Mouse (Mus musculus) hindbrain, embryonic 15.5 days (tissue): Measurements from ENCODE around the gene Lysmd1. TPM values are rescaled to one million over a fixed set of nuclear protein-coding genes. Genes with fewer than 3 reads are reported as not detected.
"Not testable (repeated sequence)": the region's sequence is repeated elsewhere in the genome, so short reads cannot be mapped to it uniquely, and the experiment has no call there.

ENCODE experiments used
- ATAC-seq: fragments of 200-750 bp; cut with Nextera tagmentation; 2 replicates; pipeline ENCODE4 v1.8.0; 2017; ENCODE audit warnings: low read depth, moderate number of reproducible peaks, moderate TSS enrichment; ENCODE audit not compliant: low FRiP score
- H3K27ac ChIP-seq: fragments of 300-500 bp; sonication (generic); replicated peaks from 2 replicates; pipeline ENCODE4 v1.5.1; 2015; ENCODE audit warnings: mild to moderate bottlenecking, inconsistent platforms
- H3K27me3 ChIP-seq: fragments of 300-500 bp; sonication (generic); 2 replicates; pipeline ENCODE4 v1.6.1; 2015; ENCODE audit warnings: control low read depth, inconsistent platforms
- H3K36me3 ChIP-seq: fragments of 300-500 bp; sonication (generic); 2 replicates; pipeline ENCODE4 v1.6.1; 2015; ENCODE audit warnings: control low read depth, inconsistent platforms
- H3K4me1 ChIP-seq: fragments of 300-500 bp; sonication (generic); replicated peaks from 2 replicates; pipeline ENCODE4 v1.6.1; 2015; ENCODE audit warnings: control low read depth, inconsistent platforms
- H3K4me2 ChIP-seq: fragments of 300-500 bp; sonication (generic); 2 replicates; pipeline ENCODE4 v1.6.1; 2015; ENCODE audit warnings: moderate library complexity, mild to moderate bottlenecking, inconsistent platforms
- H3K4me3 ChIP-seq: fragments of 300-500 bp; sonication (generic); 2 replicates; pipeline ENCODE4 v1.5.1; 2015; ENCODE audit warnings: mild to moderate bottlenecking, inconsistent platforms
- H3K9ac ChIP-seq: fragments of 300-500 bp; sonication (generic); 2 replicates; pipeline ENCODE4 v1.6.1; 2015; ENCODE audit warnings: inconsistent platforms
- H3K9me3 ChIP-seq: fragments of 300-500 bp; sonication (generic); 2 replicates; pipeline ENCODE4 v1.6.1; 2016; ENCODE audit warnings: control low read depth, inconsistent platforms
- WGBS: fragments of 180-500 bp; shearing (Covaris S2); methylation state at CpG from one replicate; pipeline ENCODE4 v1.1.7; 2015; 5-methylcytosine and 5-hydroxymethylcytosine counted together
- polyA plus RNA-seq: library from polyadenylated mRNA; unstranded; fragments of >200 nt; fragmentation: Nextera tagmentation; extraction: Ambion mirVana; gene quantifications from 2 replicates; pipeline ENCODE4 v1.2.1, GENCODE M21; 2015

Lysmd1 gene
- polyA plus RNA-seq: 42.7 and 45.0 TPM in 2 replicates

- Histone ChIP-seq H3K4me3 (peak within 1 kb of the TSS; percentile 54), H3K4me1 (peaks cover 23% of the 10 kb centered on the region), H3K27me3 (no peaks in the 10 kb centered on the region), H3K27ac (peak within 1 kb of the TSS; percentile 81), H3K4me2 (peak within 1 kb of the TSS; percentile 87), H3K9me3 (no peaks in the 10 kb centered on the region), H3K9ac (peak within 1 kb of the TSS; percentile 68), H3K36me3 (peaks cover 17% of the 10 kb centered on the region)
- peak; percentile 96 for ATAC-seq
- WGBS: 0% methylated on average over 20 of the region's 20 CpGs
Measured at GRCm38 (mm10) chr3:95133680-95134101, at the start of gene Lysmd1, which contains the start of gene Scnm1. Gene Lysmd1 (plus strand): TSS chr3:95134088. Gene Scnm1 (minus strand): TSS chr3:95134011.

- H3K4me2 ChIP-seq: no peak overlapping the region
- no peaks in the 10 kb centered on the region for H3K27me3 ChIP-seq
- no peak overlapping the region for H3K4me3 ChIP-seq
- no peaks in the 10 kb centered on the region for H3K4me1 ChIP-seq
- H3K9me3 ChIP-seq: no peaks in the 10 kb centered on the region
- WGBS: 91% methylated on average over 1 of the region's 1 CpGs
- H3K9ac ChIP-seq: no peak overlapping the region
- H3K27ac ChIP-seq: no peak overlapping the region
- no peak for ATAC-seq
- H3K36me3 ChIP-seq: 0 out of 2 replicates have a peak, but pooled peaks cover 4% of the 10 kb centered on the region
Measured at GRCm38 (mm10) chr3:95088071-95088470, 45.8 kb upstream of the Lysmd1 start.

- Histone ChIP-seq H3K36me3 (peaks cover 6% of the 10 kb centered on the region), H3K4me3 (no peak overlapping the region), H3K9me3 (no peaks in the 10 kb centered on the region), H3K4me1 (peaks cover 26% of the 10 kb centered on the region), H3K9ac (no peak overlapping the region), H3K4me2 (no peak overlapping the region), H3K27ac (no peak overlapping the region), H3K27me3 (no peaks in the 10 kb centered on the region)
- no peak for ATAC-seq
- WGBS: 49% methylated on average over 2 of the region's 2 CpGs
Measured at GRCm38 (mm10) chr3:95100854-95101253, 33.0 kb upstream of the Lysmd1 start.

- ATAC-seq: no peak
- Histone ChIP-seq H3K27me3 (no peaks in the 10 kb centered on the region), H3K9me3 (no peaks in the 10 kb centered on the region), H3K4me3 (peak overlapping the region; percentile 92), H3K4me1 (peaks cover 26% of the 10 kb centered on the region), H3K9ac (peak overlapping the region; percentile 93; the same call in 1 of the 2 replicates), H3K4me2 (peak overlapping the region; percentile 78), H3K27ac (no peak overlapping the region), H3K36me3 (no peaks in the 10 kb centered on the region)
- WGBS: 72% methylated on average over 4 of the region's 4 CpGs
Measured at GRCm38 (mm10) chr3:95105121-95105520, 28.8 kb upstream of the Lysmd1 start.

- no peaks in the 10 kb centered on the region for H3K27me3 ChIP-seq
- no peak for ATAC-seq
- H3K4me2 ChIP-seq: peak overlapping the region; percentile 78
- H3K4me1 ChIP-seq: peaks cover 26% of the 10 kb centered on the region
- H3K27ac ChIP-seq: peak overlapping the region; percentile 88
- H3K9me3 ChIP-seq: no peaks in the 10 kb centered on the region
- 1% methylated on average over 16 of the region's 16 CpGs for WGBS
- H3K4me3 ChIP-seq: peak overlapping the region; percentile 92
- H3K36me3 ChIP-seq: no peaks in the 10 kb centered on the region
- peak overlapping the region; percentile 93 for H3K9ac ChIP-seq
Measured at GRCm38 (mm10) chr3:95105586-95106337, 28.1 kb upstream of the Lysmd1 start.

GRCm38 (mm10) chr3:95106338-95107117, 27.4 kb upstream of the Lysmd1 start, which contains the start of gene Pip5k1a:
Gene Pip5k1a (minus strand): TSS chr3:95106930.
- peak within 1 kb of the TSS; percentile 93 for H3K9ac ChIP-seq
- WGBS: under 1% methylated on average over 51 of the region's 51 CpGs
- ATAC-seq: peak; percentile 93
- peak within 1 kb of the TSS; percentile 88 for H3K27ac ChIP-seq
- H3K4me1 ChIP-seq: peaks cover 22% of the 10 kb centered on the region
- H3K36me3 ChIP-seq: no peaks in the 10 kb centered on the region
- H3K27me3 ChIP-seq: no peaks in the 10 kb centered on the region
- H3K4me3 ChIP-seq: peak within 1 kb of the TSS; percentile 92
- H3K9me3 ChIP-seq: no peaks in the 10 kb centered on the region
- H3K4me2 ChIP-seq: peak within 1 kb of the TSS; percentile 78

- not testable (repeated sequence) for H3K36me3 ChIP-seq, H3K9me3 ChIP-seq, ATAC-seq, H3K27me3 ChIP-seq
- H3K4me1 ChIP-seq: peaks cover 20% of the 10 kb centered on the region
- 0 out of 2 replicates have a peak overlapping the region, but pooled peaks have one; percentile 21 for H3K9ac ChIP-seq
- H3K4me2 ChIP-seq: peak overlapping the region; percentile 60
- peak overlapping the region; percentile 92 for H3K4me3 ChIP-seq
- peak overlapping the region; percentile 67; the same call in 1 of the 2 replicates for H3K27ac ChIP-seq
Measured at GRCm38 (mm10) chr3:95107308-95107707, 26.6 kb upstream of the Lysmd1 start.

GRCm38 (mm10) chr3:95107898-95108297, 26.0 kb upstream of the Lysmd1 start:
- H3K4me1 ChIP-seq: peaks cover 23% of the 10 kb centered on the region
- no peaks in the 10 kb centered on the region for H3K9me3 ChIP-seq
- H3K36me3 ChIP-seq: no peaks in the 10 kb centered on the region
- no peak overlapping the region for H3K9ac ChIP-seq
- no peak overlapping the region for H3K4me2 ChIP-seq
- no peaks in the 10 kb centered on the region for H3K27me3 ChIP-seq
- WGBS: 73% methylated on average over 2 of the region's 2 CpGs
- no peak overlapping the region for H3K4me3 ChIP-seq
- ATAC-seq: no peak
- H3K27ac ChIP-seq: no peak overlapping the region

- H3K9ac ChIP-seq: peak within 1 kb of the TSS; percentile 74
- H3K4me2 ChIP-seq: peak within 1 kb of the TSS; percentile 54
- no peaks in the 10 kb centered on the region for H3K27me3 ChIP-seq
- WGBS: under 1% methylated on average over 54 of the region's 54 CpGs
- H3K9me3 ChIP-seq: no peaks in the 10 kb centered on the region
- H3K27ac ChIP-seq: peak within 1 kb of the TSS; percentile 96
- peaks cover 14% of the 10 kb centered on the region for H3K36me3 ChIP-seq
- H3K4me3 ChIP-seq: peak within 1 kb of the TSS; percentile 92
- peak; percentile 76 for ATAC-seq
- peaks cover 15% of the 10 kb centered on the region for H3K4me1 ChIP-seq
Measured at GRCm38 (mm10) chr3:95110911-95111726, 22.8 kb upstream of the Lysmd1 start, which contains the start of gene Vps72. Gene Vps72 (plus strand): TSS chr3:95111022.

- no peaks in the 10 kb centered on the region for H3K27me3 ChIP-seq
- no peak for ATAC-seq
- 0 out of 2 replicates have a peak overlapping the region, but pooled peaks have one; percentile 36 for H3K9ac ChIP-seq
- no peak overlapping the region for H3K27ac ChIP-seq
- WGBS: 72% methylated on average over 1 of the region's 1 CpGs
- no peaks in the 10 kb centered on the region for H3K9me3 ChIP-seq
- peaks cover 15% of the 10 kb centered on the region for H3K4me1 ChIP-seq
- peaks cover 19% of the 10 kb centered on the region for H3K36me3 ChIP-seq
- no peak overlapping the region; the same call in 1 of the 2 replicates for H3K4me3 ChIP-seq
- peak overlapping the region; percentile 54; the same call in 1 of the 2 replicates for H3K4me2 ChIP-seq
Measured at GRCm38 (mm10) chr3:95112760-95113159, 21.1 kb upstream of the Lysmd1 start.

- Histone ChIP-seq H3K4me1 (peaks cover 4% of the 10 kb centered on the region; the same call in 1 of the 2 replicates), H3K4me2 (no peak overlapping the region), H3K27me3 (no peaks in the 10 kb centered on the region), H3K4me3 (no peak overlapping the region), H3K9ac (no peak overlapping the region), H3K36me3 (peaks cover 62% of the 10 kb centered on the region), H3K9me3 (no peaks in the 10 kb centered on the region), H3K27ac (no peak overlapping the region)
- no peak for ATAC-seq
- WGBS: 93% methylated on average over 2 of the region's 2 CpGs
Measured at GRCm38 (mm10) chr3:95117751-95118150, 16.1 kb upstream of the Lysmd1 start.
